Mouse (Mus musculus) ovary, adult 10 weeks (tissue): Measurements from ENCODE around the gene Nipsnap2. TPM values are rescaled to one million over a fixed set of nuclear protein-coding genes. Genes with fewer than 3 reads are reported as not detected.

Source experiments
- polyA plus RNA-seq: library from polyadenylated mRNA; stranded (reverse); fragments of 350-450 nt; fragmentation: Illumina TruSeq; extraction: RNeasy Lipid Tissue Mini Kit (QIAGEN cat#74804); gene quantifications from one replicate; pipeline ENCODE4 v1.2.3, GENCODE M21; 2014

Gene Nipsnap2
- polyA plus RNA-seq = 68.7 TPM

DNA sequence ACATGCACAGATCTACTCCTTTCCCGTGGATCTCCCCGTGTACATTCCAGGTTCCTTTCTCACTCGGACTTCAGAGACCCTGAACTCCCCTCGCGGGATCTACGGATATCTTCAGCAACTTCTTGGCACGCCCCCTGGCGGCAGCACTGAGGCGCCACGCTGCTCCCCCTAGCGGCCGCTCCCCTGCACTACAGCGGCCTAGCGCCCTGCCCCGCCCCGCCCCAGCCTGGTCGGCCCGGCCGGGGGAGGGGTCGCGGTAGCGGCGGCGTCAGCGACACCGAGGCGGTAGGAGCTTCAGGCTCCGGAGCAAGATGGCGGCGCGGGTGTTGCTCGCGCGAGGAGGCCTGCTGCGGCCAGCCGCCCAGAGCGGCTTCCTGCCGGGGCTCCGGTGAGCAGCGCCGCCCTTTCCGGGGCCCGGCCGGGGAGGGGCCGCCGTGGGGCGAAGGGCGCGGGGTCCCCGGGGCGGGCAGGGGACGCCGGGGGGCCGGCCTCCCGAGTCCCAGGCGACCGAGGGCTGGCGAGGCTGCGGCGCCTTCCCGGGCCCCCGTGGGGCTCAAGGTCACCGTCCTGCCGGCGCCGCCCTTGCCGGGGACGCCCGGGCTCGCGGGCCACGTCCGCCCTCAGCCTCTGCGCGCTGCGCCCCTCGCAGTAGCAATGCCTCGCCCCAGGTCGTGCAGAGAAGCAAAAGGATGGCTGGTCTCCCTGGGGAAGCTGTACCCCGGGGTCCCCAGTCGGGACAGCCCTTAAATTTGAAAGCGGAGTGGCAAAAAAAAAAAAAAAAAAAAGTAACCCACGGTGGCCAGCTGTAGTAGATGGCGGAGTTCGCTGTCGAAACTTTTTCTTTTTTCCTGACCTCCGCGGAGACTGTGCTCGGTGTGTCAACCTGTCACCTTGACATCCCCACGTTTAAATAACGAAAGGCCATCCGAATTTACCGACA is at the start of gene Nipsnap2:
Gene Nipsnap2, plus strand, starts transcription at position 230 of the 940 bp plus-strand sequence.

DNA sequence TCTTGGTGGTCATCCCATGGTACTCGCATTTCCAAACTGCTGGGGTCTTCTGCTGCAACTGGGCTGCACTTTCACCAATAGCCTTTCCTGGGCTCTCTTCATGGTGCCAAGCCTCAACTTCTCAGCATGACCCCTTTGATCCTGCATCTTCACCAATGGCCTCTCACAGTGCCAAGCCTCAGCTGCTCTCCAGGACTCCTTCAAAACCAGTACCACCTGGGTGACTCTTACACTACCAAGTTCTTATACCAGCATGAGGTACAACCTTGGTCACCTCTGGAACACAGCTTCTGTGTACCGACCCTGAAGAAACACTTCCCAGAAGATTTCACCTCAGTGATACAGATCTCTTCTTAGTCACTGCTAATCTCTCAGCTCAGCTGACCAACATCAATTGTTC is 16.5 kb upstream of the Nipsnap2 start, which contains the start of gene Sept14:
Gene Sept14, minus strand, starts transcription at position 101 of the 400 bp plus-strand sequence.

DNA sequence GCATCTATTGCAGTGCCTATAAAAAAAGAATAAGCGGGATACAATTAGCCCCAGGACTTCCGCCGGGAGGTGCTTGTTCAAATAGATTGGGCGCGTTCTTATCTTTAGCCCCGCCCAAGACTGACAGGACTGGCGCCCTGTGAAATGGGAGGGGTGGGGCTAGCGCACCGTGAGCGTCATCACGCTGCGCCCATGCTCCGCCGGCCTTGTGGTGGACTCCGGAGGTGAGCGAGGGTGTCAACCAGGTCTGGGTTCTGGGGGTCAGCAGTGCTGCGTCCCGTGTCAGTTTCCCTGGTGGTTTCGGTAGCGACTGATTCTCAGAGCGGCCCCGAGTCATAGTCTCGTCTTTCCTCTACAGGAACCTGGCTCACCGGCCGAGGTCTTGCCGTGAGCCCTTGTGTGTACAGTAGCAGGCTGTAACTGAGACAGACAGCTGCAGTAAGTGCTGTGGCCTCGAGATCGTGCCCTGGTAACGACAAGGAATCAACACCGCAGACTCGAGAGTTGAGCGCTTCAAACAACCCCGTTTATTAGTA is 9.5 kb upstream of the Nipsnap2 start, which contains the start of gene Mrps17:
Gene Mrps17, plus strand, starts transcription at position 172 of the 536 bp plus-strand sequence.

DNA sequence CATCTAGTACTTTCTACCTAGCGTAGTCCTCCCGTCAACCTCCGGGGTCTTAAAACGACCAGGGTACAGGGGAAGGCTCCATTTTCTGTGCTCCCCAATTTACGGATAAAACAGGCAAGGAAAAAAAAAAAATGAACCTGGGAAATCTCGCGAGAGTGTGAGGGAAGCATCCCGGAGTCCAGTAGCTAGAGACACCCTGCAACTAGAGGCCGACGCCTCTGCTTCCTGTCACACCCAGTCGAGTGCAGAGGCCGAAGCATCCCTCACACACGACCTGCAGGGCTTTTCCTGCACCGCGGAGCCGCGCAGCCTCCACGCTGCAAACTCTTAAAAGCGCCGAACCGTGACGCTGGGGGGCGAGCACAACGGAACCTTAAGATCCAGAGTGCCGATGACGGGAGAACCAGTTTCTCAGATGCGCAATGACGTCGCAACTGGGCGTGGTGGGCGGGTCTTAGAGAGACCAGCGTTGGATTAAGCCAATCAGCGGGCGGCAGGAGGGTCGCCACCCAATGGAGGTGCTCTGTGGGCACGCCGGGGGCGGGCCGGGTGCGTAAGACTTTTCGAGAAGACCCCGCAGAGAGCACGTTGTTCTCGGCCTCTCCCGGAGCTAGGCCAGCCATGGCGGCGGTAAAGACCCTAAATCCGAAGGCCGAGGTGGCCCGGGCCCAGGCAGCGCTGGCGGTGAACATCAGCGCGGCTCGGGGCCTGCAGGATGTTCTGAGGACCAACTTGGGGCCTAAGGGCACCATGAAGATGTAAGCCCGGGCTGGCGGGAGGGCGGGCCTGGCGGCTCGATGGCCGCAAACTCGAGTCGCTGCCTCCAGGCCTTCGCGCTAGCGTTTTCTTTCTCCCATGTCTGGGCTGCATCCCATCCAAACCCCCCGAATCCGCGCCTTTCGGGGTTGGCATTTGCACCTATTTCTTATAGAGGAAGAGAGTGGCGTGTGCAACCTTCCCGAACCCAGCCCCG is 62.2 kb downstream of the Nipsnap2 start, which contains the start of gene Psph:
Gene Psph, minus strand, starts transcription at position 632 of the 973 bp plus-strand sequence.

Other genes starting within 250 kb of the Nipsnap2 start
- 25.1 TPM for gene Sfswap, start 223.8 kb upstream of the Nipsnap2 start, polyA plus RNA-seq
- gene Mmp17, start 140.9 kb upstream of the Nipsnap2 start, polyA plus RNA-seq = 0.26 TPM
- gene Zfp11, start 55.0 kb upstream of the Nipsnap2 start, polyA plus RNA-seq = 6.6 TPM
- not detected for gene Sept14, start 16.6 kb upstream of the Nipsnap2 start, polyA plus RNA-seq
- 78.4 TPM for gene Mrps17, start 9.6 kb upstream of the Nipsnap2 start, polyA plus RNA-seq
- gene Psph, start 62.4 kb downstream of the Nipsnap2 start, polyA plus RNA-seq = 5.0 TPM
- gene Sumf2, start 121.9 kb downstream of the Nipsnap2 start, polyA plus RNA-seq = 6.5 TPM
- gene Chchd2, start 162.4 kb downstream of the Nipsnap2 start, polyA plus RNA-seq = 369 TPM
- 18.1 TPM for gene Zbed5, start 170.7 kb downstream of the Nipsnap2 start, polyA plus RNA-seq
- 0.54 TPM for gene Phkg1, start 173.5 kb downstream of the Nipsnap2 start, polyA plus RNA-seq
- gene Nupr1l, start 183.5 kb downstream of the Nipsnap2 start, polyA plus RNA-seq = 2.2 TPM
- 90.0 TPM for gene Vkorc1l1, start 216.9 kb downstream of the Nipsnap2 start, polyA plus RNA-seq